In genomic region chrX:49947678-49948077, GRCm38 (mm10) we compare ENCODE assay signal across 19 mouse cellular contexts. TPM values are rescaled to one million over a fixed set of nuclear protein-coding genes. Genes with fewer than 3 reads are reported as not detected.
DNase-seq lines count a peak whose midpoint lies in the region; ATAC-seq and TF ChIP-seq lines count a peak whose summit lies in the region.
"Had no signal": no experiment of that assay in that cellular context is flagged by ENCODE, and none has a peak within 500 bp of the region (broad histone marks: within the 10 kb centered on the region; RNA-seq: fewer than 3 reads in every experiment).

No protein-coding gene starts in this region.

- H3K36me3 ChIP-seq in hindbrain, postnatal 0 days (ENCODE audit: insufficient read depth, low read length): no peaks in the 10 kb centered on the region
- no peaks in the 10 kb centered on the region for H3K36me3 ChIP-seq in hindbrain, embryonic 14.5 days (replicated peaks; ENCODE audit: control insufficient read depth, insufficient read depth)
- no peaks in the 10 kb centered on the region for H3K36me3 ChIP-seq in lung, postnatal 0 days (ENCODE audit: insufficient read depth, low read length)
- H3K36me3 ChIP-seq: intestine, embryonic 15.5 days had no signal

- no peaks in the 10 kb centered on the region for H3K9me3 ChIP-seq in hindbrain, postnatal 0 days (ENCODE audit: low read length)
- no peaks in the 10 kb centered on the region for H3K9me3 ChIP-seq in hindbrain, embryonic 14.5 days (ENCODE audit: control insufficient read depth, low read length)
- H3K9me3 ChIP-seq in lung, postnatal 0 days (ENCODE audit: low read length): no peaks in the 10 kb centered on the region
- H3K9me3 ChIP-seq: intestine, embryonic 15.5 days had no signal

- 44% methylated on average over 1 of the region's 1 CpGs for WGBS in hindbrain, postnatal 0 days
- 36% methylated on average over 1 of the region's 1 CpGs for WGBS in hindbrain, embryonic 14.5 days
- 45% methylated on average over 1 of the region's 1 CpGs for WGBS in lung, postnatal 0 days

- no peak overlapping the region for H3K9ac ChIP-seq in hindbrain, postnatal 0 days (replicated peaks; ENCODE audit: low read length)
- H3K9ac ChIP-seq in hindbrain, embryonic 14.5 days: no peak overlapping the region
- H3K9ac ChIP-seq in lung, postnatal 0 days (replicated peaks; ENCODE audit: low read depth): no peak overlapping the region
- H3K9ac ChIP-seq: intestine, embryonic 15.5 days had no signal

- H3K4me1 ChIP-seq in hindbrain, postnatal 0 days (ENCODE audit: insufficient read depth, low read length): no peaks in the 10 kb centered on the region
- H3K4me1 ChIP-seq in hindbrain, embryonic 14.5 days (replicated peaks; ENCODE audit: control insufficient read depth, insufficient read depth, low read length): no peaks in the 10 kb centered on the region
- no peaks in the 10 kb centered on the region for H3K4me1 ChIP-seq in lung, postnatal 0 days (ENCODE audit: insufficient read depth, low read depth, low read length)
- H3K4me1 ChIP-seq: intestine, embryonic 15.5 days had no signal

- ATAC-seq in hindbrain, postnatal 0 days: no peak
- no peak for ATAC-seq in hindbrain, embryonic 14.5 days (ENCODE audit: low FRiP score)
- no peak for ATAC-seq in lung, postnatal 0 days
- ATAC-seq: intestine, embryonic 15.5 days had no signal

- no peak overlapping the region for H3K4me2 ChIP-seq in hindbrain, postnatal 0 days (ENCODE audit: low read depth, low read length)
- no peak overlapping the region for H3K4me2 ChIP-seq in hindbrain, embryonic 14.5 days (replicated peaks)
- no peak overlapping the region for H3K4me2 ChIP-seq in lung, postnatal 0 days (replicated peaks; ENCODE audit: low read depth, low read length)
- H3K4me2 ChIP-seq: intestine, embryonic 15.5 days had no signal

- TF ChIP-seq CTCF in hindbrain, postnatal 0 days (IDR thresholded peaks at IDR 0.05; ENCODE audit: low read depth): peak; percentile 44
- 0 out of 2 replicates have a peak, but pooled peaks have one; percentile 2 for TF ChIP-seq CTCF in lung, postnatal 0 days (IDR thresholded peaks at IDR 0.05)

- H3K27ac ChIP-seq in hindbrain, postnatal 0 days: no peak overlapping the region
- H3K27ac ChIP-seq in hindbrain, embryonic 14.5 days: no peak overlapping the region
- no peak overlapping the region for H3K27ac ChIP-seq in lung, postnatal 0 days (ENCODE audit: low read length)
- H3K27ac ChIP-seq: intestine, embryonic 15.5 days had no signal

- no peaks in the 10 kb centered on the region for H3K27me3 ChIP-seq in hindbrain, postnatal 0 days (ENCODE audit: insufficient read depth, low read length)
- no peaks in the 10 kb centered on the region for H3K27me3 ChIP-seq in hindbrain, embryonic 14.5 days (ENCODE audit: control insufficient read depth, insufficient read depth, low read length)
- no peaks in the 10 kb centered on the region for H3K27me3 ChIP-seq in lung, postnatal 0 days (replicated peaks; ENCODE audit: insufficient read depth, low read length)
- H3K27me3 ChIP-seq: intestine, embryonic 15.5 days had no signal

- H3K4me3 ChIP-seq in hindbrain, postnatal 0 days (ENCODE audit: low read length): no peak overlapping the region
- H3K4me3 ChIP-seq in hindbrain, embryonic 14.5 days (replicated peaks; ENCODE audit: low read length): no peak overlapping the region
- H3K4me3 ChIP-seq in lung, postnatal 0 days (ENCODE audit: low read depth, low read length): no peak overlapping the region
- H3K4me3 ChIP-seq: intestine, embryonic 15.5 days; myocyte had no signal

- TF ChIP-seq EP300 in lung, postnatal 0 days (IDR thresholded peaks at IDR 0.05): no peak

- DNase-seq in hindbrain, postnatal 0 days (ENCODE audit: low spot score): peak; percentile 11
- no peak for DNase-seq in hindbrain, embryonic 14.5 days (ENCODE audit: low spot score)
- no peak for DNase-seq in lung, postnatal 0 days (ENCODE audit: low spot score)
- DNase-seq in lung, postnatal 36 days: no peak
- peak; percentile 6 for DNase-seq in brain, adult 2 months (ENCODE audit: low read depth, low spot score)
- DNase-seq in spleen, adult 18-20 months: no peak
- no peak for DNase-seq in urinary bladder, postnatal 14 days (ENCODE audit: low spot score)
- DNase-seq: heart, adult 11 months; thymus, postnatal 4 days had no signal

RNA-seq across cellular contexts. Expression of gene Olfr1322, which starts 56.4 kb away (rescaled TPM):
- total RNA-seq in hindbrain, postnatal 0 days (2014; rRNA removed): not detected in 2 replicates
- not detected in 2 replicates for polyA plus RNA-seq in hindbrain, postnatal 0 days (2015; fragmentation: Nextera tagmentation; extraction: Ambion mirVana)
- not detected in 2 replicates for polyA plus RNA-seq in hindbrain, embryonic 14.5 days (2014; fragmentation: Nextera tagmentation; extraction: Ambion mirVana)
- not detected in 2 replicates for polyA plus RNA-seq in lung, postnatal 0 days (2015; fragmentation: Nextera tagmentation; extraction: Ambion mirVana)
- total RNA-seq: ES-E14; heart, postnatal 25 days; left cerebral cortex, postnatal 36 days; megakaryocyte, adult 5-6 weeks had no signal
- polyA plus RNA-seq: frontal cortex, adult 2 months; intestine, embryonic 15.5 days; liver, embryonic 16.5 days; myocyte; small intestine, adult 2 months; stomach, embryonic 16.5 days had no signal

Comparison
In these comparisons a context has a peak if more than half of its experiments do, and no peak if none do; other contexts are left out.
1. DNase-seq: peak in hindbrain, postnatal 0 days (single experiment) and brain, adult 2 months (single experiment); none in hindbrain, embryonic 14.5 days (single experiment), lung, postnatal 0 days (single experiment), lung, postnatal 36 days (single experiment), spleen, adult 18-20 months (0 of 2) and urinary bladder, postnatal 14 days (single experiment).